Mouse (Mus musculus): ENCODE results near the gene Sec63. TPM values are rescaled to one million over a fixed set of nuclear protein-coding genes. Genes with fewer than 3 reads are reported as not detected.

Gene Sec63
- polyA plus RNA-seq, 1 experiment from 2014 or later = 29.9 TPM

DNA sequence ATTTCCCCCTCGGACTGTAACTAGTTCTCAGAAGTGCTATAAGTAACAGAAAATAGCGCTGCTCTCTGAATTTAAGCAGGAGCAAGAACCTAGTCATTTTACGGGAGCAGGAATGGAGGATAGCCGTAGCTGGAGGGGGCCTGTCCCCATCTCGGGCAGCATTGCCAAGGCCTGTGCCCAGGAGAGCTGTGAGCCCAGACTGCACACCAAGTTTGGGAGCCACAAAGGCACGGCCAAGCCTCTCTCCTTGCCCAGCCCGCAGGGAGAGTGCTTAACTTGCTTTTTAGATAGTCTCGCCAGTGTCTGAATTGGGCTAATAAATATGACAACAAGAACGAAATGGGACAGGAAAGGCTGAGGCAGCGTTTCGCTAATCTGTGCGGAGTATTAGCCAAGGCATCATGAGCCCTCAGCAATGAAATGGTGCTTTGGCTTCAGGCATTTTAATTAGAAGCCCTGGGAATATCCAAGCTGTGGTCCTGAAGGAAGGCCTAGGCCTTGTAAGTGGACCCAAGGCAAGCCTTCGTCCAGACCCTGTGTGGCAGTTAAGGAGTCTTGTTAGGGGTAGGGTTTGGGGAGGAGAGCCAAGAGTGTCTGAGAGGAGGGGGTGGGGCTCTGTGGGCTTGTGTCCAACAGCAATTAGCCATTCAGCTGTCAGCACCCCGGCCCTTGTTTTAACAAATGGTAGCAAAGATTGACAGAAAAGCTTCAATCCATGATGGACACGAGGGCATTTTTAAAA is 111.1 kb downstream of the Sec63 start:
- Histone ChIP-seq H3K4me1 (peaks cover 26% of the 10 kb centered on the region), H3K9ac (no peak overlapping the region), H3K4me3 (no peak overlapping the region), H3K27ac (peak overlapping the region; percentile 91), H3K27me3 (peaks cover 10% of the 10 kb centered on the region), H3K4me2 (0 out of 2 replicates have a peak overlapping the region, but pooled peaks have one; percentile 8), H3K9me3 (replicated peaks) (no peaks in the 10 kb centered on the region), H3K36me3 (ENCODE audit: poor library complexity, severe bottlenecking) (no peaks in the 10 kb centered on the region)
- WGBS = 34% methylated on average over 15 of the region's 15 CpGs
- peak; percentile 95 for ATAC-seq

DNA sequence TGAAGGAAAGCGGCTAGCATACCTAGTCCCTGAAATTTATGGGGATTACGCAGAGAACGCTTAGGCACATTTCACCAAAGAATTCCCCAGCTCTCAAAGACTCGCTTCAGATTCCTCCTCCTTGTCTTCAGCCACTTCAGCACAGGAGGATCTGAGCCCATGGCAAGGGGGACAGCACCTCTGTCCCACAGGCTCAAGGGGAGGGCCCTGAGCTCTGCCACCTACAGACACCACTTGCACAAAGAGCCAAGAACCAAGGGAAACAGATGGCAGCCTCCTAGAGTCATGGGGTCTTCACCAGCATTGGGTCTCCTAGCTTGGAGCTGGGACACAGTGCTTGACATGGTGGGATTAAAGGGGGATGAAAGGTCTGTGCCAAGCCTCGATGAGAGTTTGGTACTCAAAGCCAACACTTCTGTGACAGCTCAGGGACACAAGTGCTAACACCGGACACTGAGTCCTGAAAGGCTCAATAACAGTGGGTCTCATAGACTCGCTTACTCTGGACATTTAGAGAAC is 111.8 kb downstream of the Sec63 start:
- Histone ChIP-seq H3K9me3 (replicated peaks) (no peaks in the 10 kb centered on the region), H3K4me3 (no peak overlapping the region), H3K27ac (peak overlapping the region; percentile 91), H3K4me1 (peaks cover 25% of the 10 kb centered on the region), H3K36me3 (ENCODE audit: poor library complexity, severe bottlenecking) (no peaks in the 10 kb centered on the region), H3K27me3 (peaks cover 8% of the 10 kb centered on the region; the same call in 1 of the 2 replicates), H3K9ac (no peak overlapping the region), H3K4me2 (0 out of 2 replicates have a peak overlapping the region, but pooled peaks have one; percentile 8)
- ATAC-seq = peak; percentile 46
- WGBS = 41% methylated on average over 7 of the region's 7 CpGs

DNA sequence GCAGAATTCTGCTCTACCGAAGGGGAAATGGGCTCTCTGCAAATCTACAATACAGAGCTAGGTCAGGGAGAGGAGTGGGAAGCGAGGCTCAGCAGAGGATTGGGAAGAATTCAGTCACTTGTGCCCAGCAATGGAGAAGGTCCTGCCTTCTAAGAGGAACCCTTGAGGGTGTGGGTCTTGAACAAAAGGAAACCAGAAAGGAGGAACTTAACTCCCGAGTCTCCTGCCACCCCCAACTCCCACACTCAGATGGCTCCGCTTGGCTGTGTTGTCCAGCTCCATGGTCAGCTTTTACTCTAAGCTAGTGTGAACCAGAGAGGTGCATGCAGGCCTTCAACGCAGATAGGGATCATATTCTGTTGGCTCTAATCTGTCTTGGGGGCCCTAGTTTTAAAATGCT is 114.9 kb downstream of the Sec63 start:
- H3K9ac ChIP-seq = no peak overlapping the region
- WGBS = 79% methylated on average over 5 of the region's 5 CpGs
- no peak overlapping the region for H3K4me2 ChIP-seq
- H3K9me3 ChIP-seq (replicated peaks) = no peaks in the 10 kb centered on the region
- peaks cover 24% of the 10 kb centered on the region for H3K4me1 ChIP-seq
- no peak overlapping the region for H3K4me3 ChIP-seq
- H3K27ac ChIP-seq = no peak overlapping the region
- H3K27me3 ChIP-seq = no peaks in the 10 kb centered on the region
- no peaks in the 10 kb centered on the region for H3K36me3 ChIP-seq (ENCODE audit: poor library complexity, severe bottlenecking)
- no peak for ATAC-seq

DNA sequence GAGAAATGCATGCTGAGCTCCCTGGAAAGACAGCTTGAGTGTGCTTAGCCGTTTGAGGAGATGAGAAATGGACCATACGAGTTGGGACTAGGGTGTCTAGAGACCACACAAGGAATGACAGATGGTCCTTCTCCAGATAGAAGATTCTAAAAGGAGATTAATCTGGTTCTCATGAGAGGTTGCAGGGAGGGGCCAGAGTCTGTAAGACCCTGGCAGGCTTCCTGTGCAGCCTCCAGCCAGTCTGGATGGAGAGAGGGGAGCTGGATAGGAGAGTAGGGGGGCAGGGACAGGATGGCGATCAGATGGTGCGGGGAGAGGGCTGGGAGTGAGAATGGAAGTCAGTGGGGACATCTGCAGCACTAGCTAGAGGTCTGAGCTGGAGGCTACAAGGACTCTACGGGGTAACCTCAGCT is 118.0 kb downstream of the Sec63 start:
- no peak overlapping the region for H3K4me2 ChIP-seq
- H3K9ac ChIP-seq = no peak overlapping the region
- no peak overlapping the region for H3K27ac ChIP-seq
- no peak for ATAC-seq
- H3K9me3 ChIP-seq (replicated peaks) = no peaks in the 10 kb centered on the region
- no peak overlapping the region for H3K4me3 ChIP-seq
- no peaks in the 10 kb centered on the region for H3K36me3 ChIP-seq (ENCODE audit: poor library complexity, severe bottlenecking)
- H3K4me1 ChIP-seq = no peaks in the 10 kb centered on the region
- WGBS = 86% methylated on average over 5 of the region's 5 CpGs
- no peaks in the 10 kb centered on the region for H3K27me3 ChIP-seq

DNA sequence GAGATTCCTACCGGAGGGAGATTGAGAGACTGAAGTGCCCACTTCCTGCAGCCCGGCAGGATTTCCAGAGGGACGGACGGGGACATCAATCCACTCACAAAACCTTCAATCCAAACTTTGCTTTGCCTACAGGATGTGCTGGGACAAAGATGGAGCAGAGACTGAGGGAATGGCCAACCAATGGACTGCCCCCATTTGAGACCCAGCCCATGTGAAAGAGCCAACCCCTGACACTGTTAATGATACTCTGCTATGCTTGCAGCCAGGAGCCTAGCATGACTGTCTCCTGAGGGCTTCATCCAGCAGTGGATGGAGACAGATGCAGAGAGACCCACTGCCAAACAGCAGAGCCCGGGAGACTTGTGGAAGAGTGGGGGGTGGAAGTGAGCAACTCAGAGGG is 118.4 kb downstream of the Sec63 start:
- Histone ChIP-seq H3K9me3 (replicated peaks) (no peaks in the 10 kb centered on the region), H3K9ac (no peak overlapping the region), H3K4me3 (no peak overlapping the region), H3K27me3 (no peaks in the 10 kb centered on the region), H3K4me1 (no peaks in the 10 kb centered on the region), H3K27ac (no peak overlapping the region), H3K36me3 (ENCODE audit: poor library complexity, severe bottlenecking) (no peaks in the 10 kb centered on the region), H3K4me2 (no peak overlapping the region)
- WGBS = 93% methylated on average over 5 of the region's 5 CpGs
- no peak for ATAC-seq

Other genes with a start within 250 kb of the Sec63 start
- gene Nr2e1, start 177.9 kb upstream of the Sec63 start, polyA plus RNA-seq (2015; fragmentation: Nextera tagmentation; extraction: Ambion mirVana) = 71.0 and 77.0 TPM in 2 replicates
- gene Ostm1, start 177.7 kb upstream of the Sec63 start, polyA plus RNA-seq (2015; fragmentation: Nextera tagmentation; extraction: Ambion mirVana) = 57.1 and 63.2 TPM in 2 replicates
- 5.2 and 7.6 TPM in 2 replicates for gene Scml4, start 98.9 kb downstream of the Sec63 start, polyA plus RNA-seq (2015; fragmentation: Nextera tagmentation; extraction: Ambion mirVana)

All from forebrain, embryonic 13.5 days (tissue).